Mouse (Mus musculus) left cerebral cortex, postnatal 25 days (tissue): ENCODE data around the gene Kdm4b. TPM values are rescaled to one million over a fixed set of nuclear protein-coding genes. Genes with fewer than 3 reads are reported as not detected.

Source experiments
- microRNA-seq, 2 experiments: library from miRNA; unstranded; fragments of <30 nt; microRNA quantifications; one replicate each; pipeline ENCODE4 v1.2.0; 2022
- total RNA-seq, 2 experiments: library from RNA; stranded (reverse); gene quantifications; 2 replicates each; pipeline ENCODE4 v1.2.3; 2021

Gene Kdm4b
- total RNA-seq, 2 experiments from 2014 or later = 70.0 to 74.4 TPM

Small RNAs within 50 kb of the gene (microRNA-seq; reads per million reads assigned to microRNA genes)
- 2.5 to 5.0 reads per million in 2 experiments for gene Mir6977

Other genes with a start within 250 kb of the Kdm4b start
- 100 to 1,000 TPM in 1 of 2 experiments, 10 to 100 TPM in 1; 90.8 to 109 TPM for gene Hdgfl2, start 246.4 kb upstream of the Kdm4b start, total RNA-seq
- 1 to 10 TPM; 1.4 to 1.6 TPM for gene Plin4, start 216.3 kb upstream of the Kdm4b start, total RNA-seq
- under 1 TPM; 0.64 to 0.87 TPM for gene Plin5, start 208.5 kb upstream of the Kdm4b start, total RNA-seq
- gene Lrg1, start 204.1 kb upstream of the Kdm4b start, total RNA-seq = 1 to 10 TPM; 3.1 to 3.5 TPM
- gene Sema6b, start 185.7 kb upstream of the Kdm4b start, total RNA-seq = 100 to 1,000 TPM; 131 TPM
- gene Tnfaip8l1, start 163.6 kb upstream of the Kdm4b start, total RNA-seq = 1 to 10 TPM; 7.8 to 8.9 TPM
- gene Mydgf, start 142.1 kb upstream of the Kdm4b start, total RNA-seq = 10 to 100 TPM; 40.5 to 42.1 TPM
- gene Dpp9, start 107.2 kb upstream of the Kdm4b start, total RNA-seq = 10 to 100 TPM; 68.3 to 71.4 TPM
- 10 to 100 TPM; 33.5 to 34.1 TPM for gene Fem1a, start 69.3 kb upstream of the Kdm4b start, total RNA-seq
- 1 to 10 TPM; 5.2 to 5.4 TPM for gene Ticam1, start 49.3 kb upstream of the Kdm4b start, total RNA-seq
- 10 to 100 TPM in 1 of 2 experiments, 1 to 10 TPM in 1; 7.6 to 10.3 TPM for gene Plin3, start 33.2 kb upstream of the Kdm4b start, total RNA-seq
- not detected for gene Arrdc5, start 25.8 kb upstream of the Kdm4b start, total RNA-seq
- 1 to 10 TPM in 1 of 2 experiments, under 1 TPM in 1; 0.69 to 1.1 TPM for gene Uhrf1, start 22.7 kb upstream of the Kdm4b start, total RNA-seq
- 100 to 1,000 TPM; 621 to 622 TPM for gene Ptprs, start 150.4 kb downstream of the Kdm4b start, total RNA-seq
- gene Znrf4, start 186.4 kb downstream of the Kdm4b start, total RNA-seq = not detected
- gene Gm20219, start 228.3 kb downstream of the Kdm4b start, total RNA-seq = 1 to 10 TPM; 1.7 to 1.9 TPM